Mouse (Mus musculus) brain, embryonic 18.5 days (tissue): ENCODE results near the gene 4930512M02Rik.

ENCODE experiments used
- DNase-seq: peaks from one replicate; pipeline ENCODE4 v3.0.0-alpha.2; 2012; ENCODE audit warnings: low read depth, low spot score

Gene 4930512M02Rik

GRCm38 (mm10) chr11:11565146-11565820 is 62.4 kb downstream of the 4930512M02Rik start:
- DNase-seq, result no peak

DNA sequence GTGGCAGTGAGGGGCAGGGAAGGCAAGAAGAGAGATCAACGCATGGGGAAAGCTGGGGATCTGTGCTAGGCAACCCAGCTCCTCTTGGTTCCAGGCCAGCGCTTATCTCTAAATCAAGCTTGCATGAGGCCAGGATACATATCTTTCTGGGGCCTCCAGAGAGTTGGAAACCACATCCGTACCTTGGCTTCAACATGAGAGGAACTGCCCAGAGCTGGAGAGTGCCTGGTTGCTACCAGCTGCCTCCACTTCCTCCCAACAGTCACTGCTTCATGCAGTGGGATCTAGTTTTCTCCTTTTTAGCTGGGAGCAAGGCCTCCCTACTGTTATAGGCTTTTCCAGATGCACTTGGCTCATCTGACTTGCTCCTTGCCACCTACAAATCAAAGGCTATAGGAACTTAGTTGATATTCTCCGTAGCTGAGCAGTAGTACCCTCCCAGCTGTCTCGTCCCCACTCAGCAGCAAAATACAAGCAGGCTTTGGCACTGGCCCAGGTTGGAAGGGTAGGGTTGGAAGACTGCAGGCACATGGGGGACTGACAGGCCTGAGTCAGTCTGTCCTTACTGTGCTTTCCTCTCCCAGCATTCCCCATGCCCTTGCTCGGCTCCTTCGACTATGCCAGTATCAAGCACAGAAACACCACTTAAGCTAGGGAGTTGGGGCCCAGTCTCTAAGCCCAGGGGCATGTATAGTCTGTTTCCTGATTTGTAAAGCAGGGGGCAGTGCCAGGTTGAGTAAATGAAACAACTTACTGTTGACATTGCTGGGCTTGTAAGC is 63.2 kb downstream of the 4930512M02Rik start:
- DNase-seq, result no peak

- DNase-seq, result no peak
Observed at GRCm38 (mm10) chr11:11561118-11561517, 66.5 kb downstream of the 4930512M02Rik start.

DNA sequence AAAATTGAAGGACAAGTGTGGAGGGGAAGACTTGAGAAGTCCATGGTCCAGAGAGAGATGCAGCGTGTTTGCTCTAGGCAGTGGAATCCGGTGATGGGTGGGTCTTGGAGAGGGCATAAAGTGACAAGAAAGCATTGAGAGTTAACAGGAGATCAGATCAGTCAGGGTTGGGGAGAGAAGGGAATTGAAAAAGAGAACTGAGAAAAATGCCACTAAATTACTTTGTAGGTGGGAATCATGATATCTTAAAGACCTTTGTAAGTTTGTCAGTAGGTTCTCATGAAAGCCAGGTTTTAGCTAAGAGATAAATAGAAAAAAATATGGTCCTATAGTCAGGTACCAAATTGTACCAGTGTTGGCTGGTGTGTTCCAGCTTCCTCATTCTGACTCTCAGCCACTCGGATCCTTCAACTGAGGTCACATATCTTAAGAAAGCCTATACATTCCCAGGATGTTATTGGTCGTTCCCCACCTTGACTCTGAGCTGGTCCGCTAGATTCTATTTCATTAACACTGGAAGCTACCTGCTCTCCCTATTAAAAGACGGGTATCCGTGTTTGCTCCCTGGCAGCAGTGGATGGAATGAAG is 68.4 kb downstream of the 4930512M02Rik start:
- DNase-seq, result no peak

GRCm38 (mm10) chr11:11558662-11559061 is 69.0 kb downstream of the 4930512M02Rik start:
- DNase-seq, result no peak

- no peak for DNase-seq
Observed at GRCm38 (mm10) chr11:11557173-11557967, 70.3 kb downstream of the 4930512M02Rik start.

DNA sequence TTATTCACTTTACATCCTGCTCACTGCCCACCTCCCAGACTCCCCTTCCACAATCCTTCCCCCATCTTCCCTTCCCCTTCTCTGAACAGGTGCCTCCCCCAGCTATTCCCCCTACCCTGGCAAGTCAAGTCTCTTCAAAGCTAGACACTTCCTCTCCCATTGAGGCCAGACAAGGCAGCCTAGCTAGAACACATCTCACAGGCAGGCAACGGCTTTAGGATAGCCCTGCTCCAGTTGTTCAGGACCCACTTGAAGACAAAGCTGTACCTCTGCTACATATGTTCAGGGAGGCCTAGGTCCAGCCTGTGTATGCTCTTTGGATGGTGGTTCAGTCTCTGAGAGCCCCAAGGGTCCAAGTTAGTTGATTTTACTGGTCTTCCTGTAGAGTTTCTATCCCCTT is 71.4 kb downstream of the 4930512M02Rik start:
- no peak for DNase-seq

DNA sequence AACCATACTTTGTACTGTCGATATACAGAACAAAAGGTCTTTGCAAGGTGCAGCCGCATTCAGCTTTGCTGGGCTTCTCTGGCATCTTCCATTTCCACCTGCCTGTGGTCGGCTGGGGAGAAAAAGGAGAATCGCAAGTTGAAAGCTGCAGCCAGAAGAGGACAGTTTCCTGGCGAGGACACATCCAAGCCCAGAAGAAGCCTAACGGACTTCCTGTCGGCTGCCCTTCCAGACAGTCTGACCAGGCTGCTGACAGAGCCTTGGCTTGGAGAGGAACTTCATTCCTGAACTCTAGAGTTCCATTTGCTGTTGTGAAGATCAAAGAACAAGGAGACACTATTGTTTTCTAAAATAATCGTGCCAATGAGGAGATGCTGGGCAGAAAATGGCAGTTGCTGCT is 72.1 kb downstream of the 4930512M02Rik start:
- DNase-seq, result no peak

- DNase-seq, result no peak
Observed at GRCm38 (mm10) chr11:11547597-11548240, 79.9 kb downstream of the 4930512M02Rik start.

- DNase-seq, result no peak
Observed at GRCm38 (mm10) chr11:11546903-11547511, 80.6 kb downstream of the 4930512M02Rik start.

DNA sequence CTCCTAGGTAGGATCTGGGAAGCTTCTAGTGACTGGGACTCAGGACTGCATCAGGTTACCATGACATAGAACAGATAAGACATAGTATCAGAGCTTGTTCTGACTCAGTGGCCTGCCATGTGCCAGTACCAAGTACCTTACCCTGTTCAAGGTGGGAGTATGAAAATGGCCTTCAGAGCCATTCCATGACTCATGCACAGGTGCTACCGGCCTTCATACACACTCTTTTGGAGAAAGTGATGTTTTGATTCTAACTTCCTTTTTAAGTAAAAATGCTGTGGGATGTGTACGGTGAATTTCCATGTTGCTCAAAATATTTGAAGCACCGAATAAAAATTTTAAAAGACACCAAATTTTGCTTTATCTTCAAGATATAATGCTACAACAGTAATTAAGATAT is 81.7 kb downstream of the 4930512M02Rik start:
- no peak for DNase-seq
